Mouse (Mus musculus): ENCODE measurements around the gene Col11a1. TPM values are rescaled to one million over a fixed set of nuclear protein-coding genes. Genes with fewer than 3 reads are reported as not detected.

The Col11a1 gene
- 5.3 and 6.9 TPM in 2 replicates for total RNA-seq (2012; rRNA removed)

DNA sequence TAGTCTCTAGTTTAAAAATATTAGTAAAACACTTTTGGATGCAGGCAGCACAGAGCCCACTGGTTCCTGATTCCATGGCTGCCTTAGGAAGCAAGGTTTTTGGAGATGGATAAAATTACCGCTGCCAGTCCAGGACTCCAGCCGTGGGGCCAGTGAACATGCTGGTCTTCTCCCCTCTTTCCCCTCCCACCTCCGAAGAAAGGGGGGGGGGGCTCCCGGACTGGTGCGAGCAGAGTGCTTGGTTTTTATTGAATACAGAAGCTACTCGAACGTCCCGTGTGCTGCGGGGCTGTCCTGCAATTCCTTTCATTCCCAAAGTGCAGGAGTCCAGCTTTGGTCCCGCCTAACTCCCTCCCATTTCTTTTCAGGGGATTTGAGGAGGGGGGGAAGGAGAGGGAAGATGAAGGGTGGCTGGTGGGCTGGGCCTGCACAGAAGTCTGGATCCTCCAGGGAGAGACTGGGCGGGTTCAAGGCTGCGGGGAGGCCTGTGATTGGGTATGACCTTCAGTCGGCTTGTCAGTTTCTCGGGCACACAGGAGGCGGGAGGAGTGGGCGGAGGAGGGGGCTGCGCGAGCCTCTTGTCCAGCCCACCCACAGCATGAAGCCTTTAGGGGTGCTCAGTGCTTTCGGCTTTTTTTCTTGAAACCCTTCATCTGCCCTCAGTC is at the start of gene Col11a1:
Gene Col11a1, plus strand, starts transcription at position 570 of the 665 bp plus-strand sequence.
- in situ Hi-C loops (cut with MboI; ENCODE audit: low sequenced_read_pairs in 2 of 2, unreplicated experiment in 2 of 2) = no loop called here

GRCm38 (mm10) chr3:113990936-113991335 is 39.4 kb upstream of the Col11a1 start:
- DNase-seq (ENCODE audit: low read depth, low spot score) = no peak
- TF ChIP-seq ZC3H11A (IDR thresholded peaks at IDR 0.05; ENCODE audit: borderline replicate concordance, low read depth, low read length) (no peak), HCFC1 (IDR thresholded peaks at IDR 0.05; ENCODE audit: borderline replicate concordance, insufficient read depth, low read length) (no peak), MAFK (IDR thresholded peaks at IDR 0.05; ENCODE audit: insufficient read depth, low read depth, low read length) (no peak), CHD2 (IDR thresholded peaks at IDR 0.05; ENCODE audit: low read depth, low read length) (no peak), ZNF384 (IDR thresholded peaks at IDR 0.05; ENCODE audit: low read depth, low read length) (no peak)
- Histone ChIP-seq H3K4me1 (ENCODE audit: control insufficient read depth in 2 of 2, insufficient read depth in 2 of 2, low read length in 2 of 2, poor library complexity in 1 of 2) (no peaks in the 10 kb centered on the region), H3K4me3 (ENCODE audit: insufficient read depth in 1 of 2, low read depth in 1 of 2, low read length in 2 of 2, poor library complexity in 1 of 2, severe bottlenecking in 1 of 2) (no peak overlapping the region), H3K27ac (ENCODE audit: insufficient read depth, low read depth, low read length, poor library complexity, severe bottlenecking) (no peak overlapping the region), H3K9ac (ENCODE audit: insufficient read depth, low read depth, low read length, poor library complexity, severe bottlenecking) (no peak overlapping the region), H3K36me3 (ENCODE audit: control insufficient read depth, insufficient read depth, low read length, poor library complexity, severe bottlenecking) (no peaks in the 10 kb centered on the region), H3K9me3 (ENCODE audit: control insufficient read depth, insufficient read depth, low read depth, low read length) (no peaks in the 10 kb centered on the region)
- in situ Hi-C loops (cut with MboI; ENCODE audit: low sequenced_read_pairs in 2 of 2, unreplicated experiment in 2 of 2) = no loop called here

More for the DNA sequence above, at the start of gene Col11a1:
- H3K4me3 ChIP-seq (ENCODE audit: insufficient read depth in 1 of 2, low read depth in 1 of 2, low read length in 2 of 2, poor library complexity in 1 of 2, severe bottlenecking in 1 of 2) = peak within 1 kb of the TSS; percentile 45 to 60
- H3K9ac ChIP-seq (ENCODE audit: insufficient read depth, low read depth, low read length, poor library complexity, severe bottlenecking) = no peak within 1 kb of the TSS
- H3K4me1 ChIP-seq (ENCODE audit: control insufficient read depth in 2 of 2, insufficient read depth in 2 of 2, low read length in 2 of 2, poor library complexity in 1 of 2) = no peaks in the 10 kb centered on the region; a peak in 1 of 4 replicates
- no peaks in the 10 kb centered on the region for H3K36me3 ChIP-seq (ENCODE audit: control insufficient read depth, insufficient read depth, low read length, poor library complexity, severe bottlenecking)
- H3K27ac ChIP-seq (ENCODE audit: insufficient read depth, low read depth, low read length, poor library complexity, severe bottlenecking) = no peak within 1 kb of the TSS
- no peak for TF ChIP-seq ZNF384 (IDR thresholded peaks at IDR 0.05; ENCODE audit: low read depth, low read length)
- TF ChIP-seq CHD2 (IDR thresholded peaks at IDR 0.05; ENCODE audit: low read depth, low read length) = no peak
- TF ChIP-seq HCFC1 (IDR thresholded peaks at IDR 0.05; ENCODE audit: borderline replicate concordance, insufficient read depth, low read length) = no peak
- no peak for TF ChIP-seq MAFK (IDR thresholded peaks at IDR 0.05; ENCODE audit: insufficient read depth, low read depth, low read length)
- TF ChIP-seq ZC3H11A (IDR thresholded peaks at IDR 0.05; ENCODE audit: borderline replicate concordance, low read depth, low read length) = no peak
- H3K9me3 ChIP-seq (ENCODE audit: control insufficient read depth, insufficient read depth, low read depth, low read length) = no peaks in the 10 kb centered on the region
- DNase-seq (ENCODE audit: low read depth, low spot score) = peak; percentile 80

DNA sequence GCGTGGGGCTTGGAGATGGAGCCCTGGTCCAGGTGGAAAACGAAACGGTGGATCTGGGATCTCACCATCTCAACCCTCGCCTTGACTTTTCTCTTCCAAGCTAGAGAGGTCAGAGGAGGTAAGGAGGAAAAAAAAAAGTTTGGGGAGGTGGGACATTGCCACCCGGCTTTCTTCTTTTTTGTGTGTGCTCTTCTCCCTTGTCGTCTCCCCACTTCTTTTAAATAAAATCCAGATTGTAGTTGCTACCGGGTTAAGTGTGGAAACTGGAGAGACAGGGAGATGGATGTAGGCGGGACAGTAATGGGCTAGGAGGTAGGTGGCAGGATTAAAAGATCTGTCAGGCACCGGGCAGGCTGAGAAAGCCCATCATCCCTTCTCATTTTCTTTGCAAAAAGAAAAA is 546 bp downstream of the Col11a1 start:
- in situ Hi-C loops (cut with MboI; ENCODE audit: low sequenced_read_pairs in 2 of 2, unreplicated experiment in 2 of 2) = no loop called here
- no peaks in the 10 kb centered on the region for H3K9me3 ChIP-seq (ENCODE audit: control insufficient read depth, insufficient read depth, low read depth, low read length)
- no peak for DNase-seq (ENCODE audit: low read depth, low spot score)
- H3K36me3 ChIP-seq (ENCODE audit: control insufficient read depth, insufficient read depth, low read length, poor library complexity, severe bottlenecking) = no peaks in the 10 kb centered on the region
- H3K27ac ChIP-seq (ENCODE audit: insufficient read depth, low read depth, low read length, poor library complexity, severe bottlenecking) = no peak overlapping the region
- no peaks in the 10 kb centered on the region; a peak in 1 of 4 replicates for H3K4me1 ChIP-seq (ENCODE audit: control insufficient read depth in 2 of 2, insufficient read depth in 2 of 2, low read length in 2 of 2, poor library complexity in 1 of 2)
- no peak overlapping the region for H3K9ac ChIP-seq (ENCODE audit: insufficient read depth, low read depth, low read length, poor library complexity, severe bottlenecking)
- peak overlapping the region; percentile 45 to 60; a peak in 3 of 4 replicates for H3K4me3 ChIP-seq (ENCODE audit: insufficient read depth in 1 of 2, low read depth in 1 of 2, low read length in 2 of 2, poor library complexity in 1 of 2, severe bottlenecking in 1 of 2)
- TF ChIP-seq ZNF384 (IDR thresholded peaks at IDR 0.05; ENCODE audit: low read depth, low read length) = no peak
- no peak for TF ChIP-seq ZC3H11A (IDR thresholded peaks at IDR 0.05; ENCODE audit: borderline replicate concordance, low read depth, low read length)
- no peak for TF ChIP-seq HCFC1 (IDR thresholded peaks at IDR 0.05; ENCODE audit: borderline replicate concordance, insufficient read depth, low read length)
- no peak for TF ChIP-seq CHD2 (IDR thresholded peaks at IDR 0.05; ENCODE audit: low read depth, low read length)
- no peak for TF ChIP-seq MAFK (IDR thresholded peaks at IDR 0.05; ENCODE audit: insufficient read depth, low read depth, low read length)

DNA sequence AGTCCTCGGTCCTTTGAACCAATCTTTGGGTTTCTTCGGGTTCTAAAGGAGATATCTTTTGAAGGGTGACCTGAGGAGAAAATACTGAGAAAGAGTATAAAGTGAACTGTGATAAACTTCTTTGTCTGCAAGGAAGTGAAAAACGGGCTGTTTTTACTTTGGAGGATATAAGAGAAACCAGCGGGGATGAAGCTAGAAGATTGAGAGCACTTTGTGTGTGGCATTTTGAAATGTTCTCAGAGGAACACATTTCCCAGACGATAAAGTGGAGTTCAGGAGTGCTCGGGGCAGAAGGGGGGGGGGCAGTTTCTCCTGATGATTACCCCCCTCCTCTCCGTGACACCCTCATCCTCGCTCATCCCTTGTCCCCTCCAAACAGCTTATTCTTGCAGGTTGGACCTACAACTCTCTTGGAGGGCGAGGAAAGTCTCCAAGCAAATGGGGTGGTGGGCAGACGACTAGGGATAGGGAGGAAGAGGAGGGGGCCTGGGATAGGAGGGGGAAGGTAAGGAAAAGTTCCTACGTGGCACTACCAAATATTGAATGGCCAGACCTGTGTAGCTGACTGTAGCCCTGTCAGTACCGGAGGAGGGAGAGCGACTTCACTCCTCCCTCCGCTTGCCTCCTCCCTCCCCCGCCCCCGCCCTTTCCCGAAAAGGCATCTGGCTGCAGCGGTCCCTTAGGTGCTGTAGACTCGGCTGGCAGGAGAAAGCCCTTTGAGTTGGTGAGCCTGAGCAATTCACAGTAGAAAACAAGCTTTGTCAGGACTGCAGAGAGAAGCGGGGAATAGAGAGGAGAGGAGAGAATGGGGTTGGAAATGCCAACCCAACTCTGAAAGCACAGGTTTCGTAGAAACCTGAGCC is 1.2 kb downstream of the Col11a1 start:
- Histone ChIP-seq H3K36me3 (ENCODE audit: control insufficient read depth, insufficient read depth, low read length, poor library complexity, severe bottlenecking) (no peaks in the 10 kb centered on the region), H3K9me3 (ENCODE audit: control insufficient read depth, insufficient read depth, low read depth, low read length) (no peaks in the 10 kb centered on the region), H3K27ac (ENCODE audit: insufficient read depth, low read depth, low read length, poor library complexity, severe bottlenecking) (no peak overlapping the region), H3K9ac (ENCODE audit: insufficient read depth, low read depth, low read length, poor library complexity, severe bottlenecking) (no peak overlapping the region), H3K4me3 (ENCODE audit: insufficient read depth in 1 of 2, low read depth in 1 of 2, low read length in 2 of 2, poor library complexity in 1 of 2, severe bottlenecking in 1 of 2) (peak overlapping the region in 1 of 2 experiments; percentile 50; a peak in 2 of 4 replicates), H3K4me1 (ENCODE audit: control insufficient read depth in 2 of 2, insufficient read depth in 2 of 2, low read length in 2 of 2, poor library complexity in 1 of 2) (no peaks in the 10 kb centered on the region; a peak in 1 of 4 replicates)
- peak; percentile 8 for DNase-seq (ENCODE audit: low read depth, low spot score)
- in situ Hi-C loops (cut with MboI; ENCODE audit: low sequenced_read_pairs in 2 of 2, unreplicated experiment in 2 of 2) = no loop called here
- TF ChIP-seq CHD2 (IDR thresholded peaks at IDR 0.05; ENCODE audit: low read depth, low read length) = no peak
- no peak for TF ChIP-seq HCFC1 (IDR thresholded peaks at IDR 0.05; ENCODE audit: borderline replicate concordance, insufficient read depth, low read length)
- TF ChIP-seq ZC3H11A (IDR thresholded peaks at IDR 0.05; ENCODE audit: borderline replicate concordance, low read depth, low read length) = no peak
- TF ChIP-seq ZNF384 (IDR thresholded peaks at IDR 0.05; ENCODE audit: low read depth, low read length) = no peak
- no peak for TF ChIP-seq MAFK (IDR thresholded peaks at IDR 0.05; ENCODE audit: insufficient read depth, low read depth, low read length)
